In genomic region chr17:27118676-27119539, GRCm38 (mm10) we compare ENCODE assay signal across 13 mouse cellular contexts. TPM values are rescaled to one million over a fixed set of nuclear protein-coding genes. Genes with fewer than 3 reads are reported as not detected.
DNase-seq lines count a peak whose midpoint lies in the region; ATAC-seq and TF ChIP-seq lines count a peak whose summit lies in the region.
"Had no signal": no experiment of that assay in that cellular context is flagged by ENCODE, and none has a peak within 500 bp of the region (broad histone marks: within the 10 kb centered on the region; RNA-seq: fewer than 3 reads in every experiment).

No protein-coding gene starts in this region.

- H3K36me3 ChIP-seq in forebrain, postnatal 0 days (ENCODE audit: insufficient read depth), result peaks cover 15% of the 10 kb centered on the region; the same call in 1 of the 2 replicates
- no peaks in the 10 kb centered on the region for H3K36me3 ChIP-seq in forebrain, embryonic 16.5 days (ENCODE audit: control insufficient read depth, insufficient read depth)
- peaks cover 93% of the 10 kb centered on the region for H3K36me3 ChIP-seq in limb, embryonic 10.5 days
- peaks cover 24% of the 10 kb centered on the region for H3K36me3 ChIP-seq in midbrain, embryonic 14.5 days (ENCODE audit: control insufficient read depth, insufficient read depth, low read length)

- H3K9ac ChIP-seq in forebrain, postnatal 0 days, result no peak overlapping the region
- no peak overlapping the region for H3K9ac ChIP-seq in forebrain, embryonic 16.5 days (replicated peaks; ENCODE audit: low read depth, low read length)
- H3K9ac ChIP-seq in midbrain, embryonic 14.5 days (replicated peaks; ENCODE audit: low read length), result no peak overlapping the region
- H3K9ac ChIP-seq: limb, embryonic 15.5 days had no signal

- peak; percentile 17; the same call in 1 of the 2 replicates for TF ChIP-seq CTCF in forebrain, postnatal 0 days (IDR thresholded peaks at IDR 0.05; ENCODE audit: low read depth)

- no peak overlapping the region for H3K4me3 ChIP-seq in forebrain, postnatal 0 days (ENCODE audit: low read depth, low read length)
- no peak overlapping the region for H3K4me3 ChIP-seq in forebrain, embryonic 16.5 days (replicated peaks; ENCODE audit: low read length)
- H3K4me3 ChIP-seq in limb, embryonic 10.5 days, result no peak overlapping the region
- no peak overlapping the region for H3K4me3 ChIP-seq in midbrain, embryonic 14.5 days (replicated peaks; ENCODE audit: low read depth, low read length)
- H3K4me3 ChIP-seq: gastrocnemius, adult 2 months; limb, embryonic 15.5 days had no signal

- no peak for DNase-seq in forebrain, postnatal 0 days
- DNase-seq in kidney, postnatal 14 days, result peak; percentile 50
- no peak for DNase-seq in kidney, adult 8-10 months
- DNase-seq in MN1 (ENCODE audit: low spot score), result peak; percentile 39
- no peak for DNase-seq in limb, embryonic 10.5 days (ENCODE audit: low spot score)
- DNase-seq in layer of hippocampus, postnatal 36 days, result no peak
- no peak for DNase-seq in midbrain, embryonic 14.5 days
- DNase-seq: gastrocnemius, adult 2 months; layer of hippocampus, adult 9-11 months; lung, postnatal 36 days; retina, postnatal 1 day had no signal

- no peak for ATAC-seq in forebrain, postnatal 0 days
- no peak for ATAC-seq in forebrain, embryonic 16.5 days
- no peak for ATAC-seq in midbrain, embryonic 14.5 days (ENCODE audit: low FRiP score, low TSS enrichment)

- H3K27me3 ChIP-seq in forebrain, postnatal 0 days (ENCODE audit: insufficient read depth, low read length), result no peaks in the 10 kb centered on the region
- no peaks in the 10 kb centered on the region for H3K27me3 ChIP-seq in forebrain, embryonic 16.5 days (replicated peaks; ENCODE audit: control insufficient read depth, insufficient read depth, low read length)
- 0 out of 2 replicates have a peak, but pooled peaks cover 10% of the 10 kb centered on the region for H3K27me3 ChIP-seq in limb, embryonic 10.5 days (ENCODE audit: low read depth, poor library complexity, severe bottlenecking)
- no peaks in the 10 kb centered on the region for H3K27me3 ChIP-seq in midbrain, embryonic 14.5 days (ENCODE audit: control insufficient read depth, insufficient read depth, low read length)
- H3K27me3 ChIP-seq: limb, embryonic 15.5 days had no signal

- no peak overlapping the region for H3K4me2 ChIP-seq in forebrain, postnatal 0 days (ENCODE audit: low read depth)
- H3K4me2 ChIP-seq in forebrain, embryonic 16.5 days (ENCODE audit: low read length), result no peak overlapping the region
- H3K4me2 ChIP-seq in midbrain, embryonic 14.5 days (ENCODE audit: low read length), result no peak overlapping the region
- H3K4me2 ChIP-seq: limb, embryonic 15.5 days had no signal

- WGBS in forebrain, postnatal 0 days, result 88% methylated on average over 25 of the region's 25 CpGs
- 93% methylated on average over 25 of the region's 25 CpGs for WGBS in forebrain, embryonic 16.5 days
- 89% methylated on average over 25 of the region's 25 CpGs for WGBS in limb, embryonic 10.5 days
- 86% methylated on average over 25 of the region's 25 CpGs for WGBS in midbrain, embryonic 14.5 days

- H3K9me3 ChIP-seq in forebrain, postnatal 0 days (ENCODE audit: low read length), result no peaks in the 10 kb centered on the region
- H3K9me3 ChIP-seq in forebrain, embryonic 16.5 days (ENCODE audit: control insufficient read depth, low read length), result no peaks in the 10 kb centered on the region
- H3K9me3 ChIP-seq in limb, embryonic 10.5 days (replicated peaks), result no peaks in the 10 kb centered on the region
- H3K9me3 ChIP-seq in midbrain, embryonic 14.5 days (ENCODE audit: control insufficient read depth, low read length), result no peaks in the 10 kb centered on the region
- H3K9me3 ChIP-seq: limb, embryonic 15.5 days had no signal

- H3K27ac ChIP-seq in forebrain, postnatal 0 days (ENCODE audit: low read depth, low read length), result no peak overlapping the region
- H3K27ac ChIP-seq in forebrain, embryonic 16.5 days (ENCODE audit: low read length), result no peak overlapping the region
- peak overlapping the region; percentile 12; the same call in 1 of the 2 replicates for H3K27ac ChIP-seq in limb, embryonic 10.5 days
- no peak overlapping the region for H3K27ac ChIP-seq in midbrain, embryonic 14.5 days (replicated peaks; ENCODE audit: low read depth, low read length)
- H3K27ac ChIP-seq: gastrocnemius, adult 2 months; limb, embryonic 15.5 days had no signal

- H3K4me1 ChIP-seq in forebrain, postnatal 0 days (ENCODE audit: insufficient read depth), result peaks cover 17% of the 10 kb centered on the region; the same call in 1 of the 2 replicates
- H3K4me1 ChIP-seq in forebrain, embryonic 16.5 days (replicated peaks; ENCODE audit: control insufficient read depth, insufficient read depth, low read length), result peaks cover 17% of the 10 kb centered on the region
- H3K4me1 ChIP-seq in limb, embryonic 10.5 days, result peaks cover 24% of the 10 kb centered on the region
- peaks cover 17% of the 10 kb centered on the region; the same call in 1 of the 2 replicates for H3K4me1 ChIP-seq in midbrain, embryonic 14.5 days (ENCODE audit: control insufficient read depth, insufficient read depth, low read length)

RNA-seq across cellular contexts. Expression of gene Uqcc2, which starts 14.8 kb away (rescaled TPM):
- 214 and 330 TPM in 2 replicates for total RNA-seq in forebrain, postnatal 0 days (2014; rRNA removed)
- polyA plus RNA-seq in forebrain, postnatal 0 days (2015; fragmentation: Nextera tagmentation; extraction: Ambion mirVana), result 388 and 459 TPM in 2 replicates
- 253 and 266 TPM in 2 replicates for polyA plus RNA-seq in forebrain, embryonic 16.5 days (2015; fragmentation: Nextera tagmentation; extraction: Ambion mirVana)
- polyA plus RNA-seq in limb, embryonic 10.5 days (2016; fragmentation: Nextera tagmentation; extraction: Ambion mirVana), result 400 and 433 TPM in 2 replicates
- 100 to 1,000 TPM; 205 to 207 TPM for total RNA-seq in layer of hippocampus, postnatal 36 days (2021)
- 353 and 471 TPM in 2 replicates for polyA plus RNA-seq in midbrain, embryonic 14.5 days (2014; fragmentation: Nextera tagmentation; extraction: Ambion mirVana)

RNA-seq across cellular contexts. Expression of gene Ip6k3, which starts 48.7 kb away (rescaled TPM):
- total RNA-seq in forebrain, postnatal 0 days (2014; rRNA removed), result 0.08 TPM in 1 of 2 replicates, not detected in the other
- 0.06 TPM in 2 replicates for polyA plus RNA-seq in forebrain, postnatal 0 days (2015; fragmentation: Nextera tagmentation; extraction: Ambion mirVana)
- 0.30 TPM in 1 of 2 replicates, not detected in the other for polyA plus RNA-seq in forebrain, embryonic 16.5 days (2015; fragmentation: Nextera tagmentation; extraction: Ambion mirVana)
- not detected in 2 replicates for polyA plus RNA-seq in limb, embryonic 10.5 days (2016; fragmentation: Nextera tagmentation; extraction: Ambion mirVana)
- total RNA-seq in layer of hippocampus, postnatal 36 days (2021), result under 1 TPM in 1 of 2 experiments, not detected in 1; 0.27 TPM
- 0.20 and 0.36 TPM in 2 replicates for polyA plus RNA-seq in midbrain, embryonic 14.5 days (2014; fragmentation: Nextera tagmentation; extraction: Ambion mirVana)

Comparison
In these comparisons a context has a peak if more than half of its experiments do, and no peak if none do; other contexts are left out.
1. DNase-seq: peak in kidney, postnatal 14 days (single experiment) and MN1 (single experiment); none in forebrain, postnatal 0 days (single experiment), kidney, adult 8-10 months (0 of 2), limb, embryonic 10.5 days (single experiment), layer of hippocampus, postnatal 36 days (0 of 2) and midbrain, embryonic 14.5 days (single experiment).